18 mouse cellular contexts compared by ENCODE assay signal in the genomic region with DNA sequence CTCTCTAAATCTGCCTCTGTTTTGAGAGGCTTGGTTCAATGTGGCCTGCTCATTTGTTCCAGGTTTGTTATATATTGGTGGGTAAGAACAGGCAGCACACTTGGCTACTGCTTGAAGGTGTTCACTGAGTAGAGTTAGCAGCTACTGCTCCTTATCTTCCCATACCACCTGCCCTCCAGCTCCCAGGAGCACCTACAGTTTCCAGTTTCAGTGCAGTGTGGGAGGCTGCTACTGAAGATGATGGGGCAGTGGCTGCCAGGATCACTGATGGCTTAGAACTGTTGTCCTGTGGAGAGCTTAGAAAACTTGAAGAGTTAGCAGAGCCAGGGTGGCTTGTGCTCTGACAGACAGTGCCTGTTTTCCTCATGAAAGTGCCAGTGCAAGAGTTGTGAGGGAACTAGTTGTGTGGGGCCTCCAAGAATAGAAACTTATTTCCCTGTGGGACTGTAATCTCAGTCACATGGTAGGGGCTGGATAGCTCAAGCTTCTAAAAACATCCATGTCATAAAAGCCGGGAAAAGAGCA. TPM values are rescaled to one million over a fixed set of nuclear protein-coding genes. Genes with fewer than 3 reads are reported as not detected.
DNase-seq lines count a peak whose midpoint lies in the region; ATAC-seq and TF ChIP-seq lines count a peak whose summit lies in the region.
"Had no signal": no experiment of that assay in that cellular context is flagged by ENCODE, and none has a peak within 500 bp of the region (broad histone marks: within the 10 kb centered on the region; RNA-seq: fewer than 3 reads in every experiment).

No protein-coding gene starts in this region.

- H3K27ac ChIP-seq in kidney, adult 2 months (ENCODE audit: insufficient read depth, low read depth, low read length): no peak overlapping the region
- no peak overlapping the region for H3K27ac ChIP-seq in kidney, embryonic 15.5 days
- peak overlapping the region; percentile 83 for H3K27ac ChIP-seq in heart, embryonic 13.5 days (replicated peaks)
- peak overlapping the region; percentile 14; the same call in 1 of the 2 replicates for H3K27ac ChIP-seq in liver, embryonic 13.5 days
- H3K27ac ChIP-seq: forebrain, embryonic 12.5 days; limb, embryonic 10.5 days had no signal

- H3K27me3 ChIP-seq in kidney, adult 2 months (replicated peaks; ENCODE audit: control insufficient read depth, insufficient read depth, low read length): no peaks in the 10 kb centered on the region
- no peaks in the 10 kb centered on the region for H3K27me3 ChIP-seq in kidney, embryonic 15.5 days
- H3K27me3 ChIP-seq in heart, embryonic 13.5 days (replicated peaks): no peaks in the 10 kb centered on the region
- no peaks in the 10 kb centered on the region for H3K27me3 ChIP-seq in liver, embryonic 13.5 days
- H3K27me3 ChIP-seq: forebrain, embryonic 12.5 days; megakaryocyte, embryonic 14.5 days had no signal

- H3K4me2 ChIP-seq in kidney, embryonic 15.5 days: no peak overlapping the region
- H3K4me2 ChIP-seq in heart, embryonic 13.5 days: 0 out of 2 replicates have a peak overlapping the region, but pooled peaks have one; percentile 9
- H3K4me2 ChIP-seq in liver, embryonic 13.5 days: no peak overlapping the region
- H3K4me2 ChIP-seq: forebrain, embryonic 12.5 days; lung, embryonic 14.5 days had no signal

- TF ChIP-seq POLR2A in kidney, adult 2 months (IDR thresholded peaks at IDR 0.05; ENCODE audit: low read depth, low read length): no peak

- peaks cover 14% of the 10 kb centered on the region for H3K36me3 ChIP-seq in kidney, adult 2 months (ENCODE audit: control insufficient read depth, insufficient read depth, low read length)
- H3K36me3 ChIP-seq in kidney, embryonic 15.5 days: peaks cover 84% of the 10 kb centered on the region
- peaks cover 83% of the 10 kb centered on the region for H3K36me3 ChIP-seq in heart, embryonic 13.5 days
- peaks cover 67% of the 10 kb centered on the region for H3K36me3 ChIP-seq in liver, embryonic 13.5 days

- TF ChIP-seq CTCF in kidney, adult 2 months (conservative IDR thresholded peaks at IDR 0.05; ENCODE audit: insufficient read depth, insufficient read length, low read depth, low read length): no peak

- H3K9ac ChIP-seq in kidney, embryonic 15.5 days: no peak overlapping the region
- peak overlapping the region; percentile 52 for H3K9ac ChIP-seq in heart, embryonic 13.5 days
- peak overlapping the region; percentile 22; the same call in 1 of the 2 replicates for H3K9ac ChIP-seq in liver, embryonic 13.5 days
- H3K9ac ChIP-seq: forebrain, embryonic 12.5 days; lung, embryonic 14.5 days had no signal

- H3K9me3 ChIP-seq in kidney, embryonic 15.5 days (replicated peaks): no peaks in the 10 kb centered on the region
- H3K9me3 ChIP-seq in heart, embryonic 13.5 days: no peaks in the 10 kb centered on the region
- H3K9me3 ChIP-seq in liver, embryonic 13.5 days (replicated peaks): no peaks in the 10 kb centered on the region
- H3K9me3 ChIP-seq: forebrain, embryonic 12.5 days; G1E; limb, embryonic 10.5 days; megakaryocyte, embryonic 14.5 days had no signal

- DNase-seq in kidney, adult 2 months: peak; percentile 25
- DNase-seq in liver, embryonic 13.5 days: peak; percentile 42
- DNase-seq in urinary bladder, postnatal 36 days (ENCODE audit: low spot score in 2 of 2): no peak
- no peak for DNase-seq in layer of hippocampus, postnatal 36 days
- no peak for DNase-seq in adrenal gland, postnatal 25 days
- DNase-seq: adrenal gland, postnatal 36 days; cerebellum, adult 11-12 months; kidney, adult 9 months; lung, embryonic 14.5 days had no signal

- no peak overlapping the region for H3K4me3 ChIP-seq in kidney, adult 2 months (ENCODE audit: insufficient read depth, low read depth, low read length)
- no peak overlapping the region for H3K4me3 ChIP-seq in kidney, embryonic 15.5 days (replicated peaks)
- H3K4me3 ChIP-seq in heart, embryonic 13.5 days: no peak overlapping the region
- H3K4me3 ChIP-seq in liver, embryonic 13.5 days (replicated peaks): no peak overlapping the region
- H3K4me3 ChIP-seq: forebrain, embryonic 12.5 days; limb, embryonic 10.5 days; megakaryocyte, embryonic 14.5 days had no signal

- WGBS in kidney, adult 2 months: 83% methylated on average over 1 of the region's 1 CpGs
- WGBS in kidney, embryonic 15.5 days: 88% methylated on average over 1 of the region's 1 CpGs
- WGBS in heart, embryonic 13.5 days: 48% methylated on average over 1 of the region's 1 CpGs
- WGBS in liver, embryonic 13.5 days (ENCODE audit: insufficient replicate concordance): 82% methylated on average over 1 of the region's 1 CpGs

- no peak for ATAC-seq in kidney, embryonic 15.5 days (replicated peaks; ENCODE audit: low FRiP score)
- ATAC-seq in heart, embryonic 13.5 days (ENCODE audit: extremely low read depth, insufficient number of reproducible peaks, low FRiP score, low TSS enrichment): no peak
- ATAC-seq in liver, embryonic 13.5 days (ENCODE audit: low read depth): peak; percentile 90
- ATAC-seq: hindbrain, embryonic 16.5 days had no signal

- peaks cover 11% of the 10 kb centered on the region; the same call in 1 of the 2 replicates for H3K4me1 ChIP-seq in kidney, adult 2 months (ENCODE audit: control insufficient read depth, insufficient read depth, low read length)
- peaks cover 5% of the 10 kb centered on the region; the same call in 1 of the 2 replicates for H3K4me1 ChIP-seq in kidney, embryonic 15.5 days
- H3K4me1 ChIP-seq in heart, embryonic 13.5 days: peaks cover 22% of the 10 kb centered on the region
- peaks cover 12% of the 10 kb centered on the region for H3K4me1 ChIP-seq in liver, embryonic 13.5 days (replicated peaks)
- H3K4me1 ChIP-seq: forebrain, embryonic 12.5 days; limb, embryonic 10.5 days had no signal

RNA-seq across cellular contexts. Expression of gene Ubap1l, which starts 1.8 kb away (rescaled TPM):
- 0.25 and 0.33 TPM in 2 replicates for polyA plus RNA-seq in kidney, adult 2 months (2012; rRNA removed)
- polyA plus RNA-seq in kidney, embryonic 15.5 days (2015; fragmentation: Nextera tagmentation; extraction: Ambion mirVana): 0.14 and 0.31 TPM in 2 replicates
- 0.34 TPM in 1 of 2 replicates, not detected in the other for polyA plus RNA-seq in heart, embryonic 13.5 days (2015; fragmentation: Nextera tagmentation; extraction: Ambion mirVana)
- polyA plus RNA-seq in liver, embryonic 13.5 days (2015; fragmentation: Nextera tagmentation; extraction: Ambion mirVana): not detected in 2 replicates
- 1 to 10 TPM; 3.5 to 4.9 TPM for total RNA-seq in layer of hippocampus, postnatal 36 days (2021)
- total RNA-seq in adrenal gland, postnatal 25 days (2021): 0.90 TPM in 1 of 2 replicates, not detected in the other
- total RNA-seq: granulocyte monocyte progenitor cell, adult 5-6 weeks; monocyte, adult 5-6 weeks had no signal

RNA-seq across cellular contexts. Expression of gene Pdcd7, which starts 13.1 kb away (rescaled TPM):
- 6.0 and 6.1 TPM in 2 replicates for polyA plus RNA-seq in kidney, adult 2 months (2012; rRNA removed)
- 9.2 and 9.8 TPM in 2 replicates for polyA plus RNA-seq in kidney, embryonic 15.5 days (2015; fragmentation: Nextera tagmentation; extraction: Ambion mirVana)
- 5.3 and 5.9 TPM in 2 replicates for polyA plus RNA-seq in heart, embryonic 13.5 days (2015; fragmentation: Nextera tagmentation; extraction: Ambion mirVana)
- polyA plus RNA-seq in liver, embryonic 13.5 days (2015; fragmentation: Nextera tagmentation; extraction: Ambion mirVana): 4.0 and 4.4 TPM in 2 replicates
- total RNA-seq in layer of hippocampus, postnatal 36 days (2021): 10 to 100 TPM; 29.1 to 30.9 TPM
- 16.1 and 19.0 TPM in 2 replicates for total RNA-seq in adrenal gland, postnatal 25 days (2021)

RNA-seq across cellular contexts. Expression of gene Kbtbd13, which starts 32.4 kb away (rescaled TPM):
- 0.68 and 0.75 TPM in 2 replicates for polyA plus RNA-seq in kidney, adult 2 months (2012; rRNA removed)
- polyA plus RNA-seq in kidney, embryonic 15.5 days (2015; fragmentation: Nextera tagmentation; extraction: Ambion mirVana): 2.2 TPM in 2 replicates
- 1.7 and 2.3 TPM in 2 replicates for polyA plus RNA-seq in heart, embryonic 13.5 days (2015; fragmentation: Nextera tagmentation; extraction: Ambion mirVana)
- polyA plus RNA-seq in liver, embryonic 13.5 days (2015; fragmentation: Nextera tagmentation; extraction: Ambion mirVana): 0.03 and 0.16 TPM in 2 replicates
- under 1 TPM; 0.22 to 0.25 TPM for total RNA-seq in layer of hippocampus, postnatal 36 days (2021)
- 0.43 TPM in 1 of 2 replicates, not detected in the other for total RNA-seq in adrenal gland, postnatal 25 days (2021)
- total RNA-seq: G1E; monocyte, adult 5-6 weeks had no signal
- polyA plus RNA-seq: G1E had no signal

RNA-seq across cellular contexts. Expression of gene Rasl12, which starts 39.3 kb away (rescaled TPM):
- 9.5 and 11.3 TPM in 2 replicates for polyA plus RNA-seq in kidney, adult 2 months (2012; rRNA removed)
- 13.4 and 16.1 TPM in 2 replicates for polyA plus RNA-seq in kidney, embryonic 15.5 days (2015; fragmentation: Nextera tagmentation; extraction: Ambion mirVana)
- polyA plus RNA-seq in heart, embryonic 13.5 days (2015; fragmentation: Nextera tagmentation; extraction: Ambion mirVana): 5.0 and 5.2 TPM in 2 replicates
- polyA plus RNA-seq in liver, embryonic 13.5 days (2015; fragmentation: Nextera tagmentation; extraction: Ambion mirVana): 0.12 and 0.22 TPM in 2 replicates
- 1 to 10 TPM; 3.3 to 3.7 TPM for total RNA-seq in layer of hippocampus, postnatal 36 days (2021)
- total RNA-seq in adrenal gland, postnatal 25 days (2021): 9.6 and 15.9 TPM in 2 replicates
- total RNA-seq: granulocyte monocyte progenitor cell, adult 5-6 weeks had no signal
- polyA plus RNA-seq: G1E had no signal

Comparison
In these comparisons a context has a peak if more than half of its experiments do, and no peak if none do; other contexts are left out.
1. DNase-seq: peak in kidney, adult 2 months (single experiment) and liver, embryonic 13.5 days (single experiment); none in urinary bladder, postnatal 36 days (0 of 2), layer of hippocampus, postnatal 36 days (0 of 2) and adrenal gland, postnatal 25 days (single experiment).
2. H3K27ac ChIP-seq: peak in heart, embryonic 13.5 days (single experiment) and liver, embryonic 13.5 days (single experiment); none in kidney, adult 2 months (single experiment) and kidney, embryonic 15.5 days (single experiment).